Comparison of ENCODE assay signal across 7 mouse cellular contexts in genomic region chr11:60540002-60540610, GRCm38 (mm10). TPM values are rescaled to one million over a fixed set of nuclear protein-coding genes. Genes with fewer than 3 reads are reported as not detected.
DNase-seq lines count a peak whose midpoint lies in the region; ATAC-seq and TF ChIP-seq lines count a peak whose summit lies in the region.

No protein-coding gene starts in this region.

- no peak for TF ChIP-seq EP300 in ES-Bruce4 (IDR thresholded peaks at IDR 0.05; ENCODE audit: insufficient read depth, low read depth, low read length)

- peaks cover 40% of the 10 kb centered on the region for H3K36me3 ChIP-seq in ES-Bruce4 (ENCODE audit: control insufficient read depth, insufficient read depth, low read length, poor library complexity, severe bottlenecking)
- peaks cover 21% of the 10 kb centered on the region for H3K36me3 ChIP-seq in forebrain, embryonic 14.5 days (ENCODE audit: control insufficient read depth, insufficient read depth, low read length)
- H3K36me3 ChIP-seq in hindbrain, postnatal 0 days (ENCODE audit: insufficient read depth, low read length): no peaks in the 10 kb centered on the region
- H3K36me3 ChIP-seq in limb, embryonic 13.5 days: peaks cover 37% of the 10 kb centered on the region
- peaks cover 4% of the 10 kb centered on the region; the same call in 1 of the 2 replicates for H3K36me3 ChIP-seq in midbrain, postnatal 0 days (ENCODE audit: insufficient read depth, low read length)

- TF ChIP-seq POLR2A in ES-Bruce4 (IDR thresholded peaks at IDR 0.05; ENCODE audit: insufficient read depth, low read length): no peak

- WGBS in forebrain, embryonic 14.5 days: 9% methylated on average over 4 of the region's 4 CpGs
- WGBS in hindbrain, postnatal 0 days: 6% methylated on average over 4 of the region's 4 CpGs
- 6% methylated on average over 4 of the region's 4 CpGs for WGBS in limb, embryonic 13.5 days
- whole genome bisulfite sequencing in midbrain, postnatal 0 days: 11% methylated on average over 4 of the region's 4 CpGs

- no peak for TF ChIP-seq CTCF in ES-Bruce4 (IDR thresholded peaks at IDR 0.05; ENCODE audit: low read depth, low read length)
- no peak for TF ChIP-seq CTCF in hindbrain, postnatal 0 days (IDR thresholded peaks at IDR 0.05; ENCODE audit: low read depth)
- TF ChIP-seq CTCF in midbrain, postnatal 0 days (IDR thresholded peaks at IDR 0.05): no peak

- H3K9me3 ChIP-seq in ES-Bruce4 (replicated peaks; ENCODE audit: control insufficient read depth, insufficient read depth, low read length, poor library complexity, severe bottlenecking): no peaks in the 10 kb centered on the region
- no peaks in the 10 kb centered on the region for H3K9me3 ChIP-seq in forebrain, embryonic 14.5 days (replicated peaks; ENCODE audit: control insufficient read depth, low read length)
- H3K9me3 ChIP-seq in hindbrain, postnatal 0 days (ENCODE audit: low read length): no peaks in the 10 kb centered on the region
- H3K9me3 ChIP-seq in limb, embryonic 13.5 days: no peaks in the 10 kb centered on the region
- no peaks in the 10 kb centered on the region for H3K9me3 ChIP-seq in midbrain, postnatal 0 days (ENCODE audit: low read length)

- H3K4me2 ChIP-seq in forebrain, embryonic 14.5 days (ENCODE audit: low read length): peak overlapping the region; percentile 100
- H3K4me2 ChIP-seq in hindbrain, postnatal 0 days (ENCODE audit: low read depth, low read length): peak overlapping the region; percentile 100
- H3K4me2 ChIP-seq in limb, embryonic 13.5 days (replicated peaks): peak overlapping the region; percentile 97
- H3K4me2 ChIP-seq in midbrain, postnatal 0 days (ENCODE audit: low read depth, low read length, poor library complexity, severe bottlenecking): peak overlapping the region; percentile 98

- H3K27ac ChIP-seq in ES-Bruce4 (ENCODE audit: insufficient read depth, low read length): no peak overlapping the region
- H3K27ac ChIP-seq in forebrain, embryonic 14.5 days (ENCODE audit: low read depth, low read length): no peak overlapping the region
- H3K27ac ChIP-seq in hindbrain, postnatal 0 days: no peak overlapping the region
- no peak overlapping the region for H3K27ac ChIP-seq in limb, embryonic 13.5 days
- H3K27ac ChIP-seq in midbrain, postnatal 0 days (ENCODE audit: low read depth, low read length): no peak overlapping the region

- peak overlapping the region; percentile 62 for H3K4me3 ChIP-seq in ES-Bruce4 (ENCODE audit: low read depth, low read length)
- peak overlapping the region; percentile 96 for H3K4me3 ChIP-seq in forebrain, embryonic 14.5 days (ENCODE audit: low read depth, low read length)
- H3K4me3 ChIP-seq in hindbrain, postnatal 0 days (ENCODE audit: low read length): peak overlapping the region; percentile 72
- H3K4me3 ChIP-seq in limb, embryonic 13.5 days: peak overlapping the region; percentile 98
- H3K4me3 ChIP-seq in midbrain, postnatal 0 days (ENCODE audit: low read depth, low read length): peak overlapping the region; percentile 27

- H3K4me1 ChIP-seq in ES-Bruce4 (ENCODE audit: control insufficient read depth, insufficient read depth, low read length): peaks cover 2% of the 10 kb centered on the region
- H3K4me1 ChIP-seq in forebrain, embryonic 14.5 days (ENCODE audit: control insufficient read depth, insufficient read depth, low read length): peaks cover 32% of the 10 kb centered on the region
- H3K4me1 ChIP-seq in hindbrain, postnatal 0 days (ENCODE audit: insufficient read depth, low read length): peaks cover 36% of the 10 kb centered on the region
- H3K4me1 ChIP-seq in limb, embryonic 13.5 days: peaks cover 56% of the 10 kb centered on the region
- H3K4me1 ChIP-seq in midbrain, postnatal 0 days (ENCODE audit: insufficient read depth, low read length): peaks cover 19% of the 10 kb centered on the region

- peak overlapping the region; percentile 30; the same call in 1 of the 2 replicates for H3K9ac ChIP-seq in ES-Bruce4 (ENCODE audit: low read depth, poor library complexity, severe bottlenecking)
- peak overlapping the region; percentile 61 for H3K9ac ChIP-seq in forebrain, embryonic 14.5 days (ENCODE audit: low read length)
- peak overlapping the region; percentile 37 for H3K9ac ChIP-seq in hindbrain, postnatal 0 days (replicated peaks; ENCODE audit: low read length)
- H3K9ac ChIP-seq in limb, embryonic 13.5 days: peak overlapping the region; percentile 59
- peak overlapping the region; percentile 25 for H3K9ac ChIP-seq in midbrain, postnatal 0 days (replicated peaks; ENCODE audit: low read length, poor library complexity, severe bottlenecking)

- no peak for ATAC-seq in forebrain, embryonic 14.5 days
- no peak for ATAC-seq in hindbrain, postnatal 0 days
- ATAC-seq in limb, embryonic 13.5 days (ENCODE audit: low FRiP score, low read depth): no peak
- no peak for ATAC-seq in midbrain, postnatal 0 days (ENCODE audit: low FRiP score)
- no peak for ATAC-seq in granulocyte monocyte progenitor cell, adult 5-6 weeks (replicated peaks; ENCODE audit: poor library complexity, severe bottlenecking)

- DNase-seq in A20 (ENCODE audit: low read depth, low spot score): peak; percentile 18
- DNase-seq in forebrain, embryonic 14.5 days (ENCODE audit: low spot score): no peak
- DNase-seq in hindbrain, postnatal 0 days (ENCODE audit: low spot score): peak; percentile 12
- DNase-seq in midbrain, postnatal 0 days (ENCODE audit: low spot score): no peak

- no peaks in the 10 kb centered on the region for H3K27me3 ChIP-seq in ES-Bruce4 (ENCODE audit: control insufficient read depth, insufficient read depth, low read length, poor library complexity, severe bottlenecking)
- H3K27me3 ChIP-seq in forebrain, embryonic 14.5 days (replicated peaks; ENCODE audit: control insufficient read depth, insufficient read depth, low read length): no peaks in the 10 kb centered on the region
- no peaks in the 10 kb centered on the region for H3K27me3 ChIP-seq in hindbrain, postnatal 0 days (ENCODE audit: insufficient read depth, low read length)
- no peaks in the 10 kb centered on the region for H3K27me3 ChIP-seq in limb, embryonic 13.5 days
- no peaks in the 10 kb centered on the region for H3K27me3 ChIP-seq in midbrain, postnatal 0 days (ENCODE audit: insufficient read depth, low read length)

RNA-seq across cellular contexts. Expression of gene Alkbh5, which starts 3.9 kb away (rescaled TPM):
- 46.6 and 52.1 TPM in 2 replicates for polyA plus RNA-seq in ES-Bruce4 (2011; ENCODE audit: insufficient read depth, insufficient read length, low read depth, missing spikeins)
- 17.8 and 21.5 TPM in 2 replicates for polyA plus RNA-seq in forebrain, embryonic 14.5 days (2014; fragmentation: Nextera tagmentation; extraction: Ambion mirVana)
- total RNA-seq in hindbrain, postnatal 0 days (2014; rRNA removed): 34.1 and 42.4 TPM in 2 replicates
- 23.1 and 23.6 TPM in 2 replicates for polyA plus RNA-seq in hindbrain, postnatal 0 days (2015; fragmentation: Nextera tagmentation; extraction: Ambion mirVana)
- 34.4 and 36.7 TPM in 2 replicates for polyA plus RNA-seq in limb, embryonic 13.5 days (2015; fragmentation: Nextera tagmentation; extraction: Ambion mirVana)
- 32.0 and 34.0 TPM in 2 replicates for total RNA-seq in midbrain, postnatal 0 days (2014; rRNA removed)
- 18.4 and 23.1 TPM in 2 replicates for polyA plus RNA-seq in midbrain, postnatal 0 days (2015; fragmentation: Nextera tagmentation; extraction: Ambion mirVana)
- 24.3 and 27.9 TPM in 2 replicates for total RNA-seq in granulocyte monocyte progenitor cell, adult 5-6 weeks (2014; fragmentation: Nextera tagmentation)
- total RNA-seq in granulocyte monocyte progenitor cell, adult 5-6 weeks (2017): 24.9 and 31.7 TPM in 2 replicates

Comparison
In these comparisons a context has a peak if more than half of its experiments do, and no peak if none do; other contexts are left out.
1. DNase-seq: peak in A20 (single experiment) and hindbrain, postnatal 0 days (single experiment); none in forebrain, embryonic 14.5 days (single experiment) and midbrain, postnatal 0 days (single experiment).
2. H3K4me3 ChIP-seq: peak in every context shown above with its lines; median percentile 98 in limb, embryonic 13.5 days; 96 in forebrain, embryonic 14.5 days; 72 in hindbrain, postnatal 0 days; 62 in ES-Bruce4; 27 in midbrain, postnatal 0 days.
3. Peak in every context shown above with its lines, with median percentiles within 50 percentile points of each other: H3K9ac ChIP-seq and H3K4me2 ChIP-seq.